ENCODE assay signal across 11 mouse cellular contexts in genomic region chr13:35785330-35785939, GRCm38 (mm10).
"Had no signal": no experiment of that assay in that cellular context is flagged by ENCODE, and none has a peak within 500 bp of the region (broad histone marks: within the 10 kb centered on the region; RNA-seq: fewer than 3 reads in every experiment).

No protein-coding gene starts in this region.

- DNase-seq: kidney, adult 18-20 months; kidney, postnatal 10 days; lung, adult 18-20 months; retina, postnatal 1 day; thymus, postnatal 4 days had no signal

- H3K4me3 ChIP-seq: intestine, embryonic 15.5 days; layer of hippocampus, adult 2 months; limb, embryonic 12.5 days; midbrain, embryonic 12.5 days; neural tube, embryonic 13.5 days had no signal

- H3K27me3 ChIP-seq: intestine, embryonic 15.5 days; limb, embryonic 12.5 days; midbrain, embryonic 12.5 days; neural tube, embryonic 13.5 days had no signal

- H3K4me2 ChIP-seq: intestine, embryonic 15.5 days; limb, embryonic 12.5 days; midbrain, embryonic 12.5 days; neural tube, embryonic 13.5 days had no signal

- H3K36me3 ChIP-seq: intestine, embryonic 15.5 days; limb, embryonic 12.5 days; midbrain, embryonic 12.5 days; neural tube, embryonic 13.5 days had no signal

- H3K27ac ChIP-seq: intestine, embryonic 15.5 days; layer of hippocampus, adult 2 months; limb, embryonic 12.5 days; midbrain, embryonic 12.5 days; neural tube, embryonic 13.5 days had no signal

- ATAC-seq: intestine, embryonic 15.5 days; midbrain, embryonic 16.5 days had no signal

- H3K9ac ChIP-seq: intestine, embryonic 15.5 days; limb, embryonic 12.5 days; midbrain, embryonic 12.5 days; neural tube, embryonic 13.5 days had no signal

- H3K9me3 ChIP-seq: intestine, embryonic 15.5 days; limb, embryonic 12.5 days; midbrain, embryonic 12.5 days; neural tube, embryonic 13.5 days had no signal
